Mouse (Mus musculus) monocyte, adult 59 days (primary cell): ENCODE results near the gene Lmnb2. TPM values are rescaled to one million over a fixed set of nuclear protein-coding genes. Genes with fewer than 3 reads are reported as not detected.

Source experiments
- total RNA-seq, 2 experiments: library from RNA; stranded (reverse); gene quantifications; one replicate each; pipeline ENCODE4 v1.2.4; 2023

The Lmnb2 gene
- 1 to 10 TPM; 4.1 to 4.5 TPM for total RNA-seq

DNA sequence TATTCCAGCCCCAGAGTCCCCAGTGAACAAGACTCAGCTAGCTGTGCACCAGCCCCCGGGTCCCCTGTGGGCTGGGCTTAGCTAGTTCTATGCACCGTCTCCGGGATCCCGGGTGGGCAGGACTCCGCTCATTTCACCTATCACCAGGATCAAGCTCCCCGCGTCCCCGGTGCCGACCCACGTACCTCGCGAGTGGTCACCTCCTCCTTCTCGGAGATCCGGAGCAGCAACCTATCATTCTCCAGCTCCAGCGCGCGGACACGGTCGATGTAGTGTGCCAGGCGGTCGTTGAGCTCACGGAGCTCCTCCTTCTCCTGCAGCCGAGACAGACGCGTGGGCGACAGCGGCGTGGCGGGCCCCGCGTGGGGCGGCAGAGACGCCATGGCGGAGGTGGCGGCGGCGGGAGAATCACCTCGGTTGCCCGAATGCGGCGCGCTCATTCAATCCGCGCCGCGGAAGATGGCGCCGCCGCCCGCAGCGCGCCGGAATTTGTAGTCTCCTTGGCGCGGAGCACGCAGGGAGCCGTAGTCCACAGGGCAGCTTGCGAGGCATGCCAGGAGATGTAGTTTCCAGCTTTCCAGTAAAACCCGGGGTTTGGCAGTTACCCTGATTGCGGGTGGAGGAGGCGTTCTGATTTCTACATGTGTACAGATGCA is at the start of gene Lmnb2:
Lmnb2 (minus strand) TSS at position 467 of the 656 bp plus-strand sequence.

DNA sequence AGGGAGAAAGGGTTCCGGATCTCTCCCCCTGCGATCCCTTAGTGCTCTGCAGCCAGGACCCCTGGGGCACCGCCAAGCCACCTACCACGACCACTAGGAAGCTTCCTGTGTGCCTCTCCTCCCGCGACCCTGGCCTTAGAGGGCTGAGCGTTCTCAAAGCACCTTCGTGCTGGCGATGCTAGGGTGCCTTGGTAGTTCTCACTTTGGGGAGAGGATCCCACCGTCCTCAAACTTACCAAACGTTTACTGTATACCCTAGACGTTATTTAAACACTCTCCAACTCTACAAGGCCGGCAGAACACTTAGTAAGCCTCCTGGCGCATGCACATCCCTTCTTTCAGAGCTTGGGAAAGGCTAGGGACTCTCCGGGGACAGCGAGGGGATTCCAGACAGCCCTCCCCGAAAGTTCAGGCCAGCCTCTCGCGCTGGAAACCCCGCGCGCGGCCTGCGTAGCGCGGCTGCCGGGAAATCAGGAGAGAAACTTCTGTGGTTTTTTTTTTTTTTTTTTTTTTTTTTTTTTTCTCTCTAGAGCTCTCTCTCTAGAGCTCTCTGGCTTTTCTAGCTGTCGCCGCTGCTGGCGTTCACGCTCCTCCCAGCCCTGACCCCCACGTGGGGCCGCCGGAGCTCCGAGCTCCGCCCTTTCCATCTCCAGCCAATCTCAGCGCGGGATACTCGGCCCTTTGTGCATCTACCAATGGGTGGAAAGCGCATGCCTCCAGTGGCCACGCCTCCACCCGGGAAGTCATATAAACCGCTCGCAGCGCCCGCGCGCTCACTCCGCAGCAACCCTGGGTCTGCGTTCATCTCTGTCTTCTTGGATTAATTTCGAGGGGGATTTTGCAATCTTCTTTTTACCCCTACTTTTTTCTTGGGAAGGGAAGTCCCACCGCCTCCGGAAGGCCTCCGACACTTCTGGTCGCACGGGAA is 11.5 kb upstream of the Lmnb2 start, which contains the start of gene Gadd45b:
Gadd45b (plus strand) TSS at position 775 of the 928 bp plus-strand sequence.

DNA sequence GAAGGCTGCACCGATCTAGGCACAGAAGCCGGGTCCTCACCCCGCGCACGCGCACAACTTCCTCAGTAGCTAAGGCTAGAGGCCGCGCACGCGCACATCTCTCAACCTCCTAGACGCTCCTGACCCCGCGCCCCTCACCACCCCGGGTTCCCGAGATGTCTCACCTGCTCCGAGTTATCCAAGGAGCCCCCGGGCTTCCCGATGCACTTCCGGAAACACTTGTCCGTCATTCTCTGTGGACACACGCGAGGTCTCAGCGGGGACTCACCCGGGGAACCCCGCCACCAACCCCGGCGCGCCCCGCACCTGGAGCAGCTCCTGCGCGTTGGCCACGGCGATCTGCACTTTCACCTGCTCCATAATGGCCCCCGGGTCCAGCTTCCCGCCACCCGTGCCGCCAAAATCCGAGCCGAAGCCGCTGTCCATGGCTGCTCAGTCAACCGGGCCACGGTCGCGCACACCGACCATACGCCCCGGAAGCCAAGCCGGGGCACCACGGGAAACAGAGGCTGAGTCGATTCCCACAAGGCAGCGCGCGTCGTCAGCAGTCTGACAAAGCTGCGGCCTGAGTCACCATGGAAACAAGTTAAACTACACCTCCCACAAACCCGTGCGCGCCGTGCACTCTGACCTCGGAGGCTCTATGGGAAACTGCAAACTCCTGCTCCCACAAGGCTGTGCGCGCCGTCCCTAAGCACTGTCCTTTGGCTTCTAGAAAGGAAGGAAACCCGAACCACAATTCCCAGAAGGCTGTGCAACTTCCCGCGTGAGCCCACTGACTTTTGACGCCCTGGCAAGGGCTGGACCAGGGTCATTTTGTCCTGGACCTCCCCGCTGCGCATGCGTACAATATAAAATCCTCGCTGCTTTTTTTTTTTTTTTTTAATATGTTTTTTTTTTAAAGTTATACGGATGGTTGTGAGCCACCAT is 17.5 kb downstream of the Lmnb2 start, which contains the start of gene Timm13:
Timm13 (minus strand) TSS at position 652 of the 930 bp plus-strand sequence.

DNA sequence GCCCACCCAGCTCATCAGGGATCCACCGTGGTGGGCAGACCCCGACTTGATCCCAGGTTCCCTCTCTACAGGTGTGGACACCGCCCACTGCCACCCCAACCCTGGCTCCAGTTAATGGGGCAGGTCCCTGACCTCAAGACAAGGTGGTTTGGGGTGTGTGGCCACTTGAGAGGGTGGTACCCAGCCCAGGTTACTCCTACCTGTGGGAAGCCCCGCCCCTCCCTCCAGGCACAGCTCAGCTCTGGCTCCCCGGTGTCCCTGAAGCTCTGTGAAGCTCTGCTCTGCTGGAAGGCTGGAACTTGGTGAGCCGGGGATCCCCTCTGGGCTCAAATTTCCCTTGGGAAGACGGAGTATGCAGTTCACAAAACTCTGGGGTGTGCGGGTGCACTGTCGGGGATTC is 46.5 kb downstream of the Lmnb2 start, which contains the start of gene Tmprss9:
Tmprss9 (plus strand) TSS at position 268 of the 400 bp plus-strand sequence.

DNA sequence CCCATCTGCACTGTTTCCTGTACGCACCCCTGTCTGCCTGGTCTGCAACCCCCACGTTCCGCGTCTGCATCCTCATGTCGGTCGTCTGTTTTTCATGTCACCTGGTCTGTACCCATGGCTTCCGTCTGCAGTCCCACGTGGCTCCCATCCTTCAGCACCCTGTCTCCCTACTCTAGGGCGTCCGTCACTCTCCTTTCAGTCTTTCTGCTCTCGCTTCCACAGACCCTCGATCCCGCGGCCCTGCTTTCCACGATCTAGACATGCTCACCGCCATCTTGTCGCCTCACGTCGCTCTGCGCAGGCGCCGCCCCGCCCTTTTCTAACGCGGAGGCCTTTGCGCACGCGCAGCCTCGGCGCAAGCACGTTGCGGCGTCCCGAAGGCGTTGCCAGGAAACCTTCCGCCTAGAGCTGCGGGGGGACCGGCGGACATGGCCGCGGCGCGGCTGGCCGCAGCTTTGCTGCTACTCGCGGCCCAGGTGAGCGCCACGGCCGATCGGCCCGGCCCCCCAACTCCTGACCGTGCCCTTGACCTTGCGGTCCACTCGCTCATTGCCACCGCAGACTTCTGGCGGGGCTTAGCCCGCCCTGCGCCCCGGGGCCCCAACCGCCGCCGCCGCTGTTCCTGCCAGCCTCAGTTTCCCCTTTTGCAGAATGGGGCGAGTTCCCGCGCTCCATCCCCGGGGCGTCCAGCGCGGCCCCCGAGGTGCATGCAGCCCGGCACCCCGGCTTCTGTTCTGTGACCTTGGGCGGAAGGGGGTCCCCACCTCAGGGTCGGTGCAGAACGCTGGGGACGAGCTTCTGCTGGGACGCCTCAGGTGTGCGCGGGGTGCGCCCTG is 62.9 kb downstream of the Lmnb2 start, which contains the start of the genes Lsm7 and Sppl2b:
Lsm7 (minus strand) TSS at position 297 of the 836 bp plus-strand sequence.
Sppl2b (plus strand) TSS at position 363 of the 836 bp plus-strand sequence.

Other genes starting within 250 kb of the Lmnb2 start
- gene Mknk2, start 240.1 kb downstream of the Lmnb2 start, total RNA-seq = 100 to 1,000 TPM; 277 to 297 TPM
- 100 to 1,000 TPM; 115 to 125 TPM for gene Mob3a, start 216.3 kb downstream of the Lmnb2 start, total RNA-seq
- gene Izumo4, start 216.1 kb downstream of the Lmnb2 start, total RNA-seq = 10 to 100 TPM; 11.6 to 13.5 TPM
- 100 to 1,000 TPM; 153 to 155 TPM for gene Ap3d1, start 176.0 kb downstream of the Lmnb2 start, total RNA-seq
- 10 to 100 TPM; 37.6 to 42.3 TPM for gene Dot1l, start 163.0 kb downstream of the Lmnb2 start, total RNA-seq
- gene Sf3a2, start 120.0 kb downstream of the Lmnb2 start, total RNA-seq = 10 to 100 TPM; 54.7 to 55.9 TPM
- gene Plekhj1, start 119.6 kb downstream of the Lmnb2 start, total RNA-seq = 100 to 1,000 TPM; 100 to 104 TPM
- gene Amh, start 113.0 kb downstream of the Lmnb2 start, total RNA-seq = under 1 TPM; 0.30 to 0.58 TPM
- not detected for gene Jsrp1, start 104.7 kb downstream of the Lmnb2 start, total RNA-seq
- 100 to 1,000 TPM; 490 to 501 TPM for gene Oaz1, start 91.6 kb downstream of the Lmnb2 start, total RNA-seq
- not detected for gene Lingo3, start 74.2 kb downstream of the Lmnb2 start, total RNA-seq
- gene Lsm7, start 63.0 kb downstream of the Lmnb2 start, total RNA-seq = 10 to 100 TPM; 15.9 to 29.9 TPM
- gene Sppl2b, start 63.0 kb downstream of the Lmnb2 start, total RNA-seq = 10 to 100 TPM; 27.1 to 36.9 TPM
- gene Tmprss9, start 46.4 kb downstream of the Lmnb2 start, total RNA-seq = not detected
- gene Timm13, start 17.3 kb downstream of the Lmnb2 start, total RNA-seq = 10 to 100 TPM; 49.5 to 51.3 TPM
- 10 to 100 TPM; 39.5 to 46.2 TPM for gene Gadd45b, start 11.8 kb upstream of the Lmnb2 start, total RNA-seq
- gene Gng7, start 96.7 kb upstream of the Lmnb2 start, total RNA-seq = under 1 TPM; 0.37 to 0.64 TPM
- gene Diras1, start 107.4 kb upstream of the Lmnb2 start, total RNA-seq = not detected
- 10 to 100 TPM; 11.8 to 12.8 TPM for gene Slc39a3, start 119.2 kb upstream of the Lmnb2 start, total RNA-seq
- 10 to 100 TPM; 54.7 to 57.0 TPM for gene Sgta, start 141.9 kb upstream of the Lmnb2 start, total RNA-seq
- 1 to 10 TPM; 4.8 to 9.0 TPM for gene Thop1, start 151.8 kb upstream of the Lmnb2 start, total RNA-seq
- not detected for gene Creb3l3, start 180.6 kb upstream of the Lmnb2 start, total RNA-seq
- 100 to 1,000 TPM; 100 to 101 TPM for gene Map2k2, start 187.7 kb upstream of the Lmnb2 start, total RNA-seq
- 100 to 1,000 TPM; 124 TPM for gene Zbtb7a, start 217.0 kb upstream of the Lmnb2 start, total RNA-seq
- gene Pias4, start 249.7 kb upstream of the Lmnb2 start, total RNA-seq = 10 to 100 TPM; 23.5 to 34.3 TPM